Mouse (Mus musculus): ENCODE data around the gene Naa50.

- no peak for TF ChIP-seq TCF3 (IDR thresholded peaks at IDR 0.05; ENCODE audit: insufficient read length, low read depth)
- no peak for TF ChIP-seq POLR2AphosphoS2 (IDR thresholded peaks at IDR 0.05; ENCODE audit: insufficient read length, low read depth)
- TF ChIP-seq POLR2A (IDR thresholded peaks at IDR 0.05; ENCODE audit: insufficient read length, low read depth) = no peak
- TF ChIP-seq CEBPB (IDR thresholded peaks at IDR 0.05; ENCODE audit: insufficient read depth, poor library complexity, severe bottlenecking) = no peak
- TF ChIP-seq MYOG (IDR thresholded peaks at IDR 0.05; ENCODE audit: control insufficient read depth in 1 of 3, insufficient read depth in 1 of 3, insufficient read length in 2 of 3, low read depth in 2 of 3) = no peak
- TF ChIP-seq E2F4 (IDR thresholded peaks at IDR 0.05; ENCODE audit: insufficient read depth) = no peak
- TF ChIP-seq SRF (IDR thresholded peaks at IDR 0.05; ENCODE audit: control insufficient read depth, insufficient read length, low read depth) = no peak
- TF ChIP-seq MAX (IDR thresholded peaks at IDR 0.05; ENCODE audit: low read depth) = no peak
- TF ChIP-seq USF1 (IDR thresholded peaks at IDR 0.05; ENCODE audit: low read depth) = no peak
- TF ChIP-seq MYOD1 (IDR thresholded peaks at IDR 0.05; ENCODE audit: control insufficient read depth in 1 of 3, insufficient read length in 2 of 3, low read depth in 2 of 3) = no peak
Measured at GRCm38 (mm10) chr16:44099377-44099776, 40.3 kb upstream of the Naa50 start.
